Mouse (Mus musculus): ENCODE measurements around the gene Epha10.
A peak's percentile ranks its signal among the peaks of the same experiment; 100 is the strongest.
"Not testable (repeated sequence)": the region's sequence is repeated elsewhere in the genome, so short reads cannot be mapped to it uniquely, and the experiment has no call there.

Gene Epha10

GRCm38 (mm10) chr4:124894508-124895428 lies 14.1 kb downstream of the Epha10 start:
- no peak for DNase-seq (ENCODE audit: extremely low read depth, low read depth, low spot score)

GRCm38 (mm10) chr4:124898428-124898827 lies 17.7 kb downstream of the Epha10 start:
- DNase-seq (ENCODE audit: extremely low read depth, low read depth, low spot score): no peak

DNA sequence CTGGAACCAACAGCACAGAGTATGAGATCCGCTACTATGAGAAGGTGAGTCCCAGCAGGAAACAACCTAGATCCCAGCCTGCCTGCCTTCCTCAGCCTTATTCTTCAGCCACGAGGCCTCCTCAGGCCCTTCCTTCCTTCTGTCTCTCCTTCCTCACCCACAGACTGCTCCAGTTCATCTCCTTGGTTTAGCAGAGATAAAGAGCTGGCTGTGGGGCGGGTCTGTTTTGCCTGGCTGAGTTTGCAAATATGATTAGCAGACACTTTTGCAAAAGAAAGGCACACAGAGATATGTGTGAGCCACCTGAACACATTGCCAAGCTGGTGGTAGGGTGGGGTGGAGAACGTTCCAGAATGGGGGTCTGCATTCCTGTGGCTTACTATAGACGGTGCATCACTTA lies 19.2 kb downstream of the Epha10 start:
- DNase-seq (ENCODE audit: extremely low read depth, low read depth, low spot score): no peak

GRCm38 (mm10) chr4:124905417-124905816 lies 24.7 kb downstream of the Epha10 start:
- DNase-seq (ENCODE audit: extremely low read depth, low read depth, low spot score): no peak

DNA sequence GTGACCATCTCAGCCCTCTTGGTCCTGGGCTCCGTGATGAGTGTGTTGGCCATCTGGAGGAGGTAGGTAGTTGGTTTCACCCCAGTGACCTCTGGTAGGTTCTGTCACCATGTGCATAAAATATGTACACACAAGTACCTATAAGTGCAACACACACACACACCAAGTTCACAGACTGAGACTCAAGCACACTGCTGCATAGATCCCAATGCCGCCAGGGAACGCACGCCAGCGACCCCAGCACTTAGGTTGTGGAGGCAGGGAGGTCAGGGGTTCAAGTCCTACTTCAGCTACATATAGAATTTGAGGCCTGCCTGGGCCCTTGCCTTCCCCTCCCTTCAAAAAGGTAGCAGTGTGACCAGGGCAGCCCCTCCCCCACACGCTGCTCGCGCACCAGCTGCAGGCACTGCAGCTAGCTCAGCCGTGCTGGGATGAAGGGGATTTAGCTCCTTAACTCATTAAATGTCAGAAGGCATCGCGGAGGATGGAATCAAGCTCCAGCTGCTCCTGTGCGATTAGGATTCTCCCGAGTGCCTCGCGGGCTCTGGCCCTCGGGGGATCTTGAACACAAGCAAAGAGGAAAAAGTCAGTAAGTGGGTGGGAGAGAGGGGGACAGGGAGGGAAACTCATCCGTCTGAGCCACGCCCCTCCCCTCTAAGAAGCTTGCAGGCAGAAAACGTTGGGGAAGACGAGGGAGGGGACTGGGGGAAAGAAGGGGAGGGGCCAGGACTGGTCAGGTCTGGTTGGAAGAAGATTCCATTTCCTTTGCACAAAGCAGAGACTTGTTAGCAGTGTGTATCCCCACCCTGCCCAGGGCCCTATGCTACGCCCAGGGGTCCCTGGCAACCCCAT lies 25.5 kb downstream of the Epha10 start:
- no peak for DNase-seq (ENCODE audit: extremely low read depth, low read depth, low spot score)

- peak; percentile 4 for DNase-seq (ENCODE audit: extremely low read depth, low read depth, low spot score)
These were observed 47.4 kb downstream of the Epha10 start for GRCm38 (mm10) chr4:124928102-124928501.

DNA sequence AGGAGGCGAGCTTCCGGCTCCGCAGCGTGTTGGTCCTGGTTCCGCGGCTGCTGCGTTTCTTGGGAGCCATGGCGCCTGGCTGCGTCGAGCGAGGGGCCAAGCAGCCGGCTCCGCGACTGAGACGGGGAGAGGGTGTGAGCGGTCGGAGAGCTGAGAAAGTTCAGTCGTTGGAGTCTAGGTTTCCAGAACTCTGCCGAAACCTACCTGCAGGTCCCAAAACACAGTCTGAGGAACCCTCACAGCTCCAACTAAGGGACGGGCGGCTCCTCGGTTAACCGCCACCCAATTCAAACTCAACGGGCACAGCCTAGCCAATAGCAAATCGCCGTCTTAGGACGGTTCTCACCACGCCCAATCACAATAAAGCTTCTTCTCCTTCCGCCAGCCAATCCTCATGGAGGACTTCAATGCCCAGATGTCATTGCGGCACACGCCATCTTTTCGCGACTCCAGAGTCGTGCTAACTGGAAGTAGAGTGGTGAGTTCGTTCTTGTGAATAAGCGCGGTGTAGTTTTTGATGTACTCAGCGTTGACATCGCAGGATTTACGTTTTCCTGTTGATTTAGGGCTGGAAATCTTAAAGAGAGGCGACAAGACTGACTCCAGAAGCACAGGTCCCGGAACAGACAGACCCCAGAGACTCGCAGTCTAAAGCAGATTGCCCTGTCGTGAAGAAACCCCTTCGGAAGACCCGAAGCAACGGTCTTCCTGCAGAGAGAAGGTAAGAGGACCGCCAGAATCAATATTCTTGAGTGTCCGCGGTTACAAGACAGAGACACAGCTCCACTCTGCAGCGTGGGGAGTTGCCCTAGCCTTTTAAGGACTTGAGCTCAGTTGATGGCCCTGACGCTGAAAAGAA lies 56.1 kb downstream of the Epha10 start, which contains the start of gene 9930104L06Rik:
Gene 9930104L06Rik, plus strand, starts transcription at position 436 of the 859 bp plus-strand sequence.
- peak; percentile 87 for DNase-seq (ENCODE audit: extremely low read depth, low read depth, low spot score)

DNA sequence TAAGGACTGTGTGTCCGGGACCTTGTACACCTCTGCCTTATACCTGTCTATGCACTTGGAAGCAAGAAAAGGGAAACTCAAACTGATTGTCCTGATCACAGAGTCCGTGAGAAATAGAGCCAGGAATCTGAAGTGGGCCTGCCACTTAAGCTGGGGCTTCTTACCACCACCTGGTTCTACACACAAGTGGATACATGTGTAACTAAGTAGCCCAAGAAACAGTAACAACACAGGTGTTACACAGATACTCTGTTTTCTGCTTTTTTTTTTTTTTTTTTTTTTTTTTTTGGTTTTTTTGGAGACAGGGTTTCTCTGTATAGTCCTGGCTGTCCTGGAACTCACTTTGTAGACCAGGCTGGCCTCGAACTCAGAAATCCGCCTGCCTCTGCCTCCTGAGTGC lies 58.5 kb downstream of the Epha10 start, which contains the start of gene Cdca8:
Gene Cdca8, minus strand, starts transcription at position 101 of the 400 bp plus-strand sequence.
- not testable (repeated sequence) for DNase-seq (ENCODE audit: extremely low read depth, low read depth, low spot score)

DNA sequence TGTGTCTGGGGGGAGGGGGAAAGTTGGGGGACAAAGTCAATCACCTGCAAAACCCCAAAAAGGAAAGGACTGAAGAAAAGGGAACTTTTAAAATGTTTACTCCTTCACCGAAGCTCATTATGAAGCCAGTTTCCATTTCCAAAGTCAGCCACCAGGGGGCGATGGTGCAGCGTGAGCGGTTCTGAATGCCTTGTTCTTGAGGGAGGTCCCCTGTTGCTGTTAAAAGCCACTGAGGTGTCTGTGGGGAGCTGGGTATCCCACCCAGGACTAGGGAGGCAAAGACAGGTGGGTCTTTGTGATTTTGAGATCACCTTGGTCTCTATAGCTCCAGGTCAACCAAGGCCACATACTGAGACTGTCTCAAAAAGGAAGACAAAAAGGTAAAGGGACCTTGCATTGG lies 62.3 kb downstream of the Epha10 start:
- DNase-seq (ENCODE audit: extremely low read depth, low read depth, low spot score): no peak

DNA sequence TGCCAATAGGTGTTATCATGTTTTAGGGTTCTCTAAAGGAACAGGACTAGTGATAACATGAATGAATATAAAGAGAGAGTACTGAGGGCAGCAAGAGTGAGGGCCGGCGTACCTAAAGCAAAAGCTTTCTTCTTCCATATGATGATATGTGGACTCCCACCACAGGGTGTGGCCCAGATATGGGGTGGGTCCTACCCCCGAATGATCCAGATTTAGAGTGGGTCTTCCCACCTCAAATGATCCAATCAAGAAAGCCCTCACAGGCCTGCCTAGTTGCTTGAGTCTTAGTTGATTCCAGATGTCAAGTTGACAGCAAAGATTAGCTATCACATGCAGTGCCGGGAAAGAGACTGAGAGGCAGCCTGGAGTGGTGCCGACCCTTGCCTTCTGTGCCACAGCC lies 63.1 kb downstream of the Epha10 start:
- no peak for DNase-seq (ENCODE audit: extremely low read depth, low read depth, low spot score)

DNA sequence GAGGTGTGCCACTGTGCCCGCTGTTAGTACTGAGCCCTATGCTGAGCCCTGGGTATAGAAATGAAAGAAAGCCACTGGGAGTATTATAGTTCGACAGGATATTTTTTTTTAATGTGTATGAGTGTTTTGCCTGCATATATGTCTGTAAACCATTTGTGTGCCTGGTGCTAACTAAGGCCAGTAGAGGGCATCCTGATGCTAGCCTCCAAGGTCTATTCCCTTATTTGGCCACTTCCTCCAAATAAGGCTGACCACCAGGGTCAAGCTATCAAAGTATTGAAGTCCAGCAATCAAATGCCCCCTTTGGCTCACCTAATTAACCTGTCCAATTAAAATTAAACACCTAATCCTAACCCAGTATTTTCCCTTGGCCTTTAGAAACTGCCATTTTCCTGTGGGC lies 64.3 kb downstream of the Epha10 start:
- DNase-seq (ENCODE audit: extremely low read depth, low read depth, low spot score): no peak

- DNase-seq (ENCODE audit: extremely low read depth, low read depth, low spot score): no peak
These were observed 68.8 kb downstream of the Epha10 start for GRCm38 (mm10) chr4:124949488-124949887.

DNA sequence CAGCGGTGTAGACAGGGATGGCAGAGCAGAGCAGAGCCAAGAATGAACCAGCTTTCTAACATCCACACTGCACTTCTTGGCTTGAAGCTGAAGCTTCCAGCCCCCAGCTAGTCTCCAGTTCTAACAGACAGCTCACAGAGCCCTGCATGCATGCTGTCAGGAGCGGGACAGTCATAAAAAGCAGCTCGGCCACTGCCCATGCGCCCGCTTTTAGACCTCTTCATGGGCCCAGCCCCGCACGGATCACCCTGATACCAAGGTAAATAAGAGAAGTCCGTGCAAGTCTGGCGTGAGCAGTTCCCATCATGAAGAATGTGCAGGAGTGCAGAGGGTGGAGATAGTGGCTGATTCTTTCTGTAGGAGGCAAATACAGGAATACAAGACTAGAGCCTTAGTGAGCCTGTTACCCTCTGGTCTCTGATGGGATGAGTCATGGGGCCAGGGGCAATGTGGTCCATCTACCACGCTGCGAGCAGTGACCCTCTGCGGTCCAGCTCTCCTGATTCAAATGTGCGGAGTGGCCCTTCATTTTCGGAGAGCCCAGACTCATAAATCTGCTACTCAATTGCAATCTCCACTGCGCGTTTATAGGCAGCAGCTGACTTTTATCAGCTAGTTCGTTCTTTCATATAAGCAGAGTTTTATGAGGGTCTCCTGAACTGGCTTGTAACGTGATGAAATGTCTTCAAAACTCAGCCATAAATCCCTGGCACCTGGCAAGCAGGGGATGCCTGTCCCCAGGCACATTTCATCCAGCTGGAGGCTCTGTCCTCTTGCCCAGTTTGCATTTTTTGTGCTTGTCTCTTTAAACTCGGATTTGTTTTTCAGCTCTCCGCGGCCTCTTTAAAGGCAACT lies 69.7 kb downstream of the Epha10 start:
- DNase-seq (ENCODE audit: extremely low read depth, low read depth, low spot score): no peak

GRCm38 (mm10) chr4:124951036-124951433 lies 70.3 kb downstream of the Epha10 start:
- DNase-seq (ENCODE audit: extremely low read depth, low read depth, low spot score): no peak

DNA sequence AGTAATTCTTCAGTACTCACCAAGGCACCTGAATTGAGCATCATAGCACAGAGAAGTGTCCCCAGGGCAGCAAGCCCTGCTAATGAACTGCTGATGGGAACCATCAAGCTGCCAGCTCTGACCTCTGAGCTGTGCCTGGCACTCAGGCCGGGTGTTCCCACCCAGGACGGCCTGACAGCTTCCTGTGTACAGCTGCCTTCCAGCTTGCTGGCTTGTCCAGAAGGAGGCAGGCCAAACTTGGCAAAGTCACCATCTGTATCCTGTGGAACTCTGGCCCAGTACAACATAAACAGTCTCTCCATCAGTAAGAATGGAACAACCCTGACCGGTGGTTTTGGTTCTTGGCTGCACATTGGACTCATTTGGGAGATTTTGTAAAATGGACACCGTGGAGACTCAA lies 72.8 kb downstream of the Epha10 start:
- no peak for DNase-seq (ENCODE audit: extremely low read depth, low read depth, low spot score)

- DNase-seq (ENCODE audit: extremely low read depth, low read depth, low spot score): no peak
These were observed 76.6 kb downstream of the Epha10 start for GRCm38 (mm10) chr4:124957284-124957683.

GRCm38 (mm10) chr4:124959062-124959461 lies 78.4 kb downstream of the Epha10 start:
- no peak for DNase-seq (ENCODE audit: extremely low read depth, low read depth, low spot score)

DNA sequence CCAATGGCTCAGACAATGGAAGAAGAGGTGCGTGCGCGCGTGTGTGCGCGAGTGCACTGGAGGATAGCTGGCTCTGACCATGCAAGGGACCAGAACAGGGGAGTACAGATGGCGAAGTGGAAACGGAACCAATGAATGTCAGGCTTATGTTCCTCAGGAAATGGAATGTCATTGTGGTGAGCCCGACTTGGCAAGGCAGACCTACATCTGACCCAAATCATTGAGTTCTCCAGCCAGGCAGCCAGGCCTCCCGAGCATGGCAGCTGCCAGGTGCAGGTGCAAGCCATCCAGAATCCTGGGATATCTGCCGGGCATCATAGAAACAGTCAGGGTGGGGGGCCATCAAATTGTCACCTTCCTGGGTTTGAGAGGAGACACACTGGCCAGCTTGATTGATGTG lies 80.2 kb downstream of the Epha10 start:
- DNase-seq (ENCODE audit: extremely low read depth, low read depth, low spot score): no peak

GRCm38 (mm10) chr4:124962576-124962975 lies 81.9 kb downstream of the Epha10 start:
- no peak for DNase-seq (ENCODE audit: extremely low read depth, low read depth, low spot score)

Data from fat pad, adult 2 months (tissue).